Mouse (Mus musculus): ENCODE data around the gene Sh3bgrl3. TPM values are rescaled to one million over a fixed set of nuclear protein-coding genes. Genes with fewer than 3 reads are reported as not detected.

Gene Sh3bgrl3
- polyA plus RNA-seq, 1 experiment: 911 TPM

DNA sequence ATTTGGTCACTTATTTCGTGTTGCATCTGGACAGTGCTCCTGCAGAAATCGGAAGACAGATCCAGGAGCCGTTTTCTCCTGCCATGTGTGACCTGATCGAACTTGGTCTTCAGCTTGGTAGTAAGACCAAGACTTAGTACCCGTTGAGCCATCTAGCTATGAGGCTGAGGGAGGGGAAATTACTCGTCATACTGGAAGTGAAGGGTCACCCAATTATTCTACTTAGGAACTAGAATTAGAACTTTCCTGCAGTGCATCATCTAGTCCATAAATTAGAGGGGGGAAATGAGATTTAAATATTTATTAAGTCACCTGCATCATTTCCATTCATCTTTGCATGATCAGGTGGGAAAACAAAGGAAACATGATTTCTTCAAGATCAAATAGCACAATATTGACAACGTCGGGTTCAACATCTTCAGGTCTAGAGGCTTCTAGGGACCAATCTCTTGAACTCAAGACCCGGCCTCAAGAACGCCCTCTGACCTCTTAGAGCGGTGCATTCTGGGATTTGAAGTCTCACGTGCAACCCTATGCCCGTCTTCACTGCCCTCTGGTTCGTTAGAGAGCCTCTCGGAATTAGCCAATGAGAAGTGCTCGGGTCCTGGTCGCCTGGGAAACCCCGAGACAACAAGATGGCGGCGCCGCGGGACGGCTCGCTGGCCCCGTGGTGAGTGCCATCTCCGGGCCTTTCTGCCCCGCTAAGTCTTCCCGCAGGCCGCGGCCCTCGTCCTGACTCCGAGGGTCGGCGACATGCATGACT lies 26.4 kb downstream of the Sh3bgrl3 start, which contains the start of gene Ubxn11:
TSS of gene Ubxn11 (plus strand) at position 592 of the 763 bp plus-strand sequence.
- peak within 1 kb of the TSS; percentile 83 for H3K4me3 ChIP-seq (ENCODE audit: low read depth, low read length)
- no peaks in the 10 kb centered on the region for H3K36me3 ChIP-seq (ENCODE audit: control insufficient read depth, insufficient read depth, low read length)
- WGBS: 17% methylated on average over 34 of the region's 34 CpGs
- H3K27me3 ChIP-seq (ENCODE audit: control insufficient read depth, insufficient read depth, low read length): no peaks in the 10 kb centered on the region
- no peak for TF ChIP-seq CTCF (IDR thresholded peaks at IDR 0.05; ENCODE audit: extremely low read depth, insufficient read length, insufficient replicate concordance, low read depth, low read length)
- TF ChIP-seq POLR2A (IDR thresholded peaks at IDR 0.05; ENCODE audit: low read depth, low read length): no peak
- H3K4me1 ChIP-seq (ENCODE audit: control insufficient read depth, insufficient read depth, insufficient read length, low read length): peaks cover 5% of the 10 kb centered on the region; the same call in 1 of the 2 replicates
- H3K27ac ChIP-seq (ENCODE audit: insufficient read depth, low read depth, low read length): no peak within 1 kb of the TSS

DNA sequence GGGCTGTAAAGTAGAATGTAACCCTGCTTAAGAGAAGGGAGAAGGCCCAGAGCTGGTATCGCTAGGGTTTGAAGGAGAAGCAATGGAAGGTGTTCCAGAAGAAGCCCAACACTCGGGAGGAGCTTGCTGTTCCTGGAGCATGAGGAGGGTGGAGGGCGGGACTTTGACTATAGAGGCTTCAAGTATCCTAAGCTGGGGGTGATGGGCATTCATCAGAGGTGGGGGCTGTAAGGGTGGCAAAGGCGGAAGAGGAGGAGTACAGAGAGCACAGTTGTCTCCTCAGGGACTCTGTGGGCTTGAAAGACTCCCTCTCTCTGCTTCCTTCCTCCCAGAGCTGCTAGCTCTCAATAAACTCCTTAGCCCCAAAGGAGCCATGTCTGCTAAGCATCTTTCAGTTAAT lies 28.3 kb downstream of the Sh3bgrl3 start:
- Histone ChIP-seq H3K4me1 (ENCODE audit: control insufficient read depth, insufficient read depth, insufficient read length, low read length) (peaks cover 6% of the 10 kb centered on the region; the same call in 1 of the 2 replicates), H3K27me3 (ENCODE audit: control insufficient read depth, insufficient read depth, low read length) (no peaks in the 10 kb centered on the region), H3K36me3 (ENCODE audit: control insufficient read depth, insufficient read depth, low read length) (no peaks in the 10 kb centered on the region), H3K27ac (ENCODE audit: insufficient read depth, low read depth, low read length) (no peak overlapping the region), H3K4me3 (ENCODE audit: low read depth, low read length) (no peak overlapping the region)
- no peak for TF ChIP-seq CTCF (IDR thresholded peaks at IDR 0.05; ENCODE audit: extremely low read depth, insufficient read length, insufficient replicate concordance, low read depth, low read length)
- no peak for TF ChIP-seq POLR2A (IDR thresholded peaks at IDR 0.05; ENCODE audit: low read depth, low read length)
- WGBS: 80% methylated on average over 4 of the region's 4 CpGs

DNA sequence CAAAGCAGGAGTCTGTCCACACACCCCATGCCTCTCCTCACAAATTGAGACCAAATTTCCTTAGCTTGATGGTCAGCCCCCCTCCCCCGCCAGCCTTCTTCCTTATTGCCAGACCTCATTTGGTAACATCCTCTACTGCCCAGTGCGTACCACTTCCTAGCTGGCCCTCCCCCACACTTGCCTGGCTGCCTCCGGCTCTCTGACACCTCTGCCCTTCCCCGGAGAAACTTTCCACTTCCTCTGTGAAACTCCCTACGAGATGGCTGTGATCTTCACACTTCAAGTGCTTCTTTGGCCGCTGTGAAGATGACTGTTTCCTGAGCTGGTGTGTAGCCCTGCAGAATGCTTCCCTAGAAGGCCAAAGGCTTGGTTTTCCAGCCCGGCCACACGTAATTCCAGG lies 30.0 kb downstream of the Sh3bgrl3 start:
- WGBS: 49% methylated on average over 8 of the region's 8 CpGs
- H3K27ac ChIP-seq (ENCODE audit: insufficient read depth, low read depth, low read length): peak overlapping the region; percentile 88
- TF ChIP-seq CTCF (IDR thresholded peaks at IDR 0.05; ENCODE audit: extremely low read depth, insufficient read length, insufficient replicate concordance, low read depth, low read length): no peak

DNA sequence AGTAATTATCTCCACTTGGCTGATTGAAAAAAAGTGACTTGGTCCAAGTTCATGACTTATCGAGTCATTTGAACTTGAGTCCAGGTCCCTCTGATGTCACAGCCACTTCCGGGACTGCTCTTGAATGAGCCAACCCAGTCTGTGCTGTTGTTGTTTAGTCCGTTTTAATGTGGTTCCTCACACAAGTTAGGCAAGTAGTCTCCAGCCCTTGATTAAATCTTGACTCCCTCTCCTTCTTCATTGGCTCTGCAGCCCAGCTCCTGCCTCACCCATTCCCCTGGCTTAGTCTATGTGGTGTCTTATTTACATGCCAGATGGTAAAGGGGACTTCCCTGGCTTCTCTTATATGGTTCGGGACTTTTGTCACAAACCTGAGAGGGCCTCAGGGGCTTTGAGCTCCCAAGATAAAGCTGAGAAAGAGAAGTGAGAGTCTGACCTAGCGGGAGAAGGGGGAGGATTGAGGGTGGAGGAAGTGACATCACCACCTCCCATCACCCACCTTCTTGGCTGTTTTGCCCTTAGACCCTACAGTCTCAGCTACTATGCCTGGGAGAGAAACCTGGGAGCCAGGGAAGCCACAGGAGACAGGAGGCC lies 31.5 kb downstream of the Sh3bgrl3 start:
- no peak for TF ChIP-seq POLR2A (IDR thresholded peaks at IDR 0.05; ENCODE audit: low read depth, low read length)
- no peak for TF ChIP-seq CTCF (IDR thresholded peaks at IDR 0.05; ENCODE audit: extremely low read depth, insufficient read length, insufficient replicate concordance, low read depth, low read length)
- no peak overlapping the region for H3K4me3 ChIP-seq (ENCODE audit: low read depth, low read length)
- peak overlapping the region; percentile 75 for H3K27ac ChIP-seq (ENCODE audit: insufficient read depth, low read depth, low read length)
- 38% methylated on average over 5 of the region's 5 CpGs for WGBS
- H3K27me3 ChIP-seq (ENCODE audit: control insufficient read depth, insufficient read depth, low read length): no peaks in the 10 kb centered on the region
- H3K4me1 ChIP-seq (ENCODE audit: control insufficient read depth, insufficient read depth, insufficient read length, low read length): peaks cover 3% of the 10 kb centered on the region; the same call in 1 of the 2 replicates
- H3K36me3 ChIP-seq (ENCODE audit: control insufficient read depth, insufficient read depth, low read length): peaks cover 9% of the 10 kb centered on the region

More for the DNA sequence above, 30.0 kb downstream of the Sh3bgrl3 start:
- Histone ChIP-seq H3K27me3 (ENCODE audit: control insufficient read depth, insufficient read depth, low read length) (no peaks in the 10 kb centered on the region), H3K4me3 (ENCODE audit: low read depth, low read length) (no peak overlapping the region), H3K36me3 (ENCODE audit: control insufficient read depth, insufficient read depth, low read length) (no peaks in the 10 kb centered on the region), H3K4me1 (ENCODE audit: control insufficient read depth, insufficient read depth, insufficient read length, low read length) (peaks cover 6% of the 10 kb centered on the region; the same call in 1 of the 2 replicates)

DNA sequence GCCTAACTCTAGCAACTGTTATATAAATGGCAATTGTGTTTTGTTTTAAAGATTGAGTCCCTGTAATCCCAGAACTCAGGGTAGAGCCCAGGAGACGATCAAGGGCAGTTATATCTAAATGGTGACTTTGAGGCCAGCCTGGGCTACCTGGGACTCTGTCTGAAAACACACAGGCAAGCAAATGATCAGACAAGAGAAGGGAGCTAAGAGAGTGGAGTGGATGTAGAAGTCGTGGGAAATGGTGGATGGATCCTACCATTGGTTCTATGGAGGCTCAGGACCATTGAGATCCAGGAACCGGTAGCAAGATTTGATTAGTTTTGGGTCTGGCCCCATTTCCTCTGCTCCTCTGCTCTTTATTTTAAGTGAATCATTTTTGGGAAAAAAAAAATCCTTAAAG lies 32.5 kb downstream of the Sh3bgrl3 start:
- Histone ChIP-seq H3K4me1 (ENCODE audit: control insufficient read depth, insufficient read depth, insufficient read length, low read length) (peaks cover 3% of the 10 kb centered on the region; the same call in 1 of the 2 replicates), H3K36me3 (ENCODE audit: control insufficient read depth, insufficient read depth, low read length) (peaks cover 13% of the 10 kb centered on the region), H3K27ac (ENCODE audit: insufficient read depth, low read depth, low read length) (peak overlapping the region; percentile 75; the same call in 1 of the 2 replicates), H3K27me3 (ENCODE audit: control insufficient read depth, insufficient read depth, low read length) (no peaks in the 10 kb centered on the region), H3K4me3 (ENCODE audit: low read depth, low read length) (no peak overlapping the region)
- TF ChIP-seq CTCF (IDR thresholded peaks at IDR 0.05; ENCODE audit: extremely low read depth, insufficient read length, insufficient replicate concordance, low read depth, low read length) (no peak), POLR2A (IDR thresholded peaks at IDR 0.05; ENCODE audit: low read depth, low read length) (no peak)
- 82% methylated on average over 3 of the region's 3 CpGs for WGBS

DNA sequence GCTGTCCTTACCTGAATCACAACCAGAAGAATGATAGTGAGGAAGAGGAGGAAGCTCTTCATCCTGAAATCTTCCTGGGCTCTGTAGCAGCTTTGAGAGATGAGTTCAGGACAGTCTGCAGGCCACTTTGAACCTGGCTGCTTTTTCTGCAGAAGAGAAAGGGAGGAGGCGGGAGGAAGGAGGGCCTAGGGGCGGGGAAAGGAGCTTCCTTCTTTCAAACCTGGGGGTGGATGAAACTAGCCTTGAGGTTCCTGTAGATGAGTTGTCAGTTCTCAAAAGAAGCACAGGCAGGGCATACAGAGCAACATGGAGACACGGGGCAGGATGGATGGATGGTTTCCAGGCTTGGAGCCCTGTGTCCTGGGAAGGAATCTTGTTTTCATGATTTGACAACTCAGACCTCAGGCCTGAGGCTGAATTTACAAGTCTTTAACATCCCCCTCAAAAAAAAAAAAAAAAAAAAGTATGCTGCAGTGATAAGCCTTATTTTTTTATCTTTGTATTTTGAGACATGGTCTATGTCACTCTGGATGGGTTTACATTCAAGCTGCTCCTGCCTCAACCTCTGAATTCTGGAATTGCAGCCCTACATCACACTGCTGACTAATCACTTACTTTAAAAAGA lies 33.6 kb downstream of the Sh3bgrl3 start, which contains the start of gene Cd52:
TSS of gene Cd52 (minus strand) at position 160 of the 625 bp plus-strand sequence.
- Histone ChIP-seq H3K27me3 (ENCODE audit: control insufficient read depth, insufficient read depth, low read length) (no peaks in the 10 kb centered on the region), H3K4me1 (ENCODE audit: control insufficient read depth, insufficient read depth, insufficient read length, low read length) (peaks cover 3% of the 10 kb centered on the region; the same call in 1 of the 2 replicates), H3K4me3 (ENCODE audit: low read depth, low read length) (peak within 1 kb of the TSS; percentile 56), H3K27ac (ENCODE audit: insufficient read depth, low read depth, low read length) (peak within 1 kb of the TSS; percentile 61), H3K36me3 (ENCODE audit: control insufficient read depth, insufficient read depth, low read length) (peaks cover 13% of the 10 kb centered on the region)
- TF ChIP-seq CTCF (IDR thresholded peaks at IDR 0.05; ENCODE audit: extremely low read depth, insufficient read length, insufficient replicate concordance, low read depth, low read length) (no peak), POLR2A (IDR thresholded peaks at IDR 0.05; ENCODE audit: low read depth, low read length) (no peak; the same call in 1 of the 2 replicates)
- 61% methylated on average over 3 of the region's 3 CpGs for WGBS

Measured in small intestine, adult 2 months (tissue).